Mouse (Mus musculus) spleen, postnatal 10 days (tissue): ENCODE measurements around the gene Pik3c2b.
"Not testable (repeated sequence)": the region's sequence is repeated elsewhere in the genome, so short reads cannot be mapped to it uniquely, and the experiment has no call there.

Experiments
- DNase-seq, 2 experiments: peaks; one replicate each; pipeline ENCODE4 v3.0.0; 2021 to 2022; ENCODE audit warnings: low spot score in 2 of 2

Gene Pik3c2b

GRCm38 (mm10) chr1:133033316-133034090, 12.0 kb upstream of the Pik3c2b start:
- DNase-seq, result peak; percentile 51 to 59

- DNase-seq, result peak in 1 of 2 experiments; percentile 56
Observed at GRCm38 (mm10) chr1:133034091-133034460, 11.4 kb upstream of the Pik3c2b start.

DNA sequence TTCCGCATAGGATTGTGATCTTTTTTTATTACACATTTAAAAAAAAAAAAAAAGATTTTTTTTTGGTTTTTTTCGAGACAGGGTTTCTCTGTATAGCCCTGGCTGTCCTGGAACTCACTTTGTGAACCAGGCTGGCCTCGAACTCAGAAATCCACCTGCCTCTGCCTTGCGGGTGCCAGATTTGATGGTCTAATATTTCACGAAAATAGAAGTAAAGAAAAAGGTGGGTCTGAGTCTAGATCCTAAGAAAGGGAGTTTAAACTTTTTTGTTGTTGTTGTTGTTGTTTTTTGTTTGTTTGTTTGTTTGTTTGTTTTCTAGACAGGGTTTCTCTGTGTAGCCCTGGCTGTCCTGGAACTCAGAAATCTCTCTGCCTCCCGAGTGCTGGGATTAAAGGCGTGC, 10.8 kb upstream of the Pik3c2b start:
- DNase-seq, result not testable (repeated sequence)

GRCm38 (mm10) chr1:133039505-133039949, 5.9 kb upstream of the Pik3c2b start:
- DNase-seq, result peak in 1 of 2 experiments; percentile 63

DNA sequence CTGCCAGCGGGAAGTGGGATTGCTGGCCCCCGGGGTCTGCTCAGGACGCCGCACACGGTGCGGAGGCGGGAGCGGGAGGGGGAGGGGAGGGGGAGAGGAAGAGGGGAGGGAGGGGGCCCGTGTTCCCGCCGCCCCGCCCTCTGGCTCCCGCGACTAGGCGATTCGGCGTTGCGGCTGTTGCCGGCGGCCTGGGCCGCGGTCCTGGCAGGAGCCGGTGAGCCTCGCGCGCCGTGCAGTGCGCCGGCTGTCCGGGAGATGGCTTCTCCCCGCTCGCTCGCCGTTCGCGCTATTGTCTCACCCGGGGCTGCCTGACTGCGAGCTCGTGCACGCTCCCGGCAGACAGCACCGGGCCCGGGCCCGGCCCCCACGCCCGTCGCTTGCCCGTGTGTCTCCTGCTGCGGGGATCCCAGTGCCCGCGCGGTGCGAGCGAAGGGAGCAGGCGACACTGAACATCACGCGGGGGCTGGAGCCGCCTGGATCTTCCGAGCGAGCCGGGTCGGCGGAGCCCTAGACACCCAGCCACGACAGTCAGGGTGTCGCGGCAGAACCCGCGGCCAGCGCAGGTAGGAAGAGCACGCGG, 484 bp downstream of the Pik3c2b start:
- peak; percentile 61 to 80 for DNase-seq

DNA sequence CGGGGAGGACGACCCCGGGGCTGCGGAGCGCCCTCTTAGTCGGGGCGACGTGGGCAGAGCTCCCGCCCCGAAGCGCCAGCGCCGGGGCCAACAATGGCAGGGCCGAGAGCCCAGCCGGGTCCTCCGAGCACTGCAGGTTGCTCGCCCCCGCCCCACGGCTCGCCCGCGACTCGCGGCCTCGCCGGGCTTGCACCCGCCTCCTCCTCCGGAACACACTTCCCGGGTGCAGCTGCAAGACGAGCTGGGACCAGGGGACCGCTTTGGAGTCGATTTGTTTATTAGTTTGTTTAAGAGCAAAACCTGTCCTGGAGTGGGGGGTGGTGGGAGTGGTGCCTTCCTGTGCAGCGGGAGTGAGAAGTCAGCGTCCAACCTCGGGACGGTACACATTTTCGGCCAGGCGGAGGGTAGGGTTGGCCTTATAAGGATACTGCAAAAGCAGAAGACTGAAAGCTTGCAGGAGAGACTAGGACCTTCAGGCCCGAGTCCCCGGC, 1.0 kb downstream of the Pik3c2b start:
- DNase-seq, result peak; percentile 47 to 53

- no peak for DNase-seq
Observed at GRCm38 (mm10) chr1:133047575-133047974, 2.1 kb downstream of the Pik3c2b start.

GRCm38 (mm10) chr1:133048690-133049089, 3.2 kb downstream of the Pik3c2b start:
- DNase-seq, result no peak

GRCm38 (mm10) chr1:133050001-133050431, 4.5 kb downstream of the Pik3c2b start:
- DNase-seq, result no peak

- DNase-seq, result peak in 1 of 2 experiments; percentile 40
Observed at GRCm38 (mm10) chr1:133051829-133052228, 6.4 kb downstream of the Pik3c2b start.

DNA sequence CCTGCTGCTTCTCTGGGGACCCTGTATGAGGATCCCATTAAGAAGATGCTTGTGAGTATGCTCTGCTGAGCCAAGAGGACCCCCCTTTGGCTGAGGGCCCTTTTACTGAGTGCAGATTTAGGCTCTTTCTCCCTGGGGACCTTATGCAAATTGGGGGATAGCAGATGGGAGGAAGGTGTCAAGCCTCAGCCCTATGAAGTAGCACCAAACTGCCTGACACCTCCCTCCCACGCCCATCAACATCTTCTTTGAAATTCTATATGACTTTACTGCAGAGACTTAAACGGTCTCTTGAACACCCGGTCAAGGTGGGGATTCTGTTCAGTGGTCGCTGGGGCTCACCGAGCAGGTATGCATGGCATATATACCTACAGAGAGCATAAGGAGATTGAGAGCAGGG, 7.6 kb downstream of the Pik3c2b start:
- DNase-seq, result peak in 1 of 2 experiments; percentile 59

DNA sequence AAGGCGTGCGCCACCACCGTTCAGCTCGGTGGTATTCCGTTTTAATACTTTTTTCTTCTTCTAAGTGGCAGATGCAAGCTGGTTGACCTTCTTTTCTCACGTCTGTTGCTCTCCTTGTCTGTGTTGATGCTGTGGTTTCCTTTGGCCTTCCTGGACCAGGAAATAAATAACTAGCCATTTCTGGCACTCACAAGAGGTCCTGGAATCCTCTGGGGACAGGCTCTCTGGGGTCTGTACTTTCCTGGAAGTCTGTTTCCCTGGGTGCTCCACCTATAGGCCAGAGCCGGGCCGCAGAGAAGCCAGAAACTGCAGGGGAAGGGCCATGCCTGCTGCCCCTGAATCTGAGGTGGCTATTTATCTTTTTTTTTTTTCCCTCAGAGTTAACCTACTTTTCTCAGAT, 8.9 kb downstream of the Pik3c2b start:
- no peak for DNase-seq

DNA sequence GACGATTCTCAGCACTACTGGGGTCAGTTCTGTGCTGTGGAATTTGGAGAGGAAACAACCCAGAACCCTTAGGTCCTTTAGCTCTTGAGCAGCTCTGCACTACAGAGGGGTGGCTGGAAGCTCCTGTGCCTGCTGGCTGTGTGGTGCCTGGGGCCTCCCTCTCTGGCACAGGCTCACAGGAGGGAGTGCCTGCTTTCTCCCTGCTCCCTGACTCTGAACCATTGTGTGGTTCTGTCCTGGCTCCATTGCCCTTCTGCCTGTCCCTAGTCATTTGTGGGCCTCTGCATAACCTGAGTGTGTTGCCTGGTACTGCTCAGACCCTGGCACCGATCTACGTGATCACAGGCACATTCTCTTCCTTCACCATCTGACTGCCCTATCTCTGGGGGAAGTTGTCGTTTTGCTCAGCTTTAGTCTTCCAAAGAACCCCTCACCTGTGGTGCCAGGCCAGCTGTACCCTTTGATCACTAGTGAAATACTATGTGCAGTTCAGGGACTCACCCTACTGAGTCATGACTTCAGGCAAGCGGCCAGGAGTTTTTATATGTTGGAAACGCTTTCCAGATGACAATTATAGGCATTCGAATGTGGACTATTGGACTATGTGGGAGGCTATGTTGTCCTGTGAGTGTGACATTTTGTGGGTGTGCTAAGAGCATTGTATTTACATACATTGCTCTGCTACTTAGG, 12.0 kb downstream of the Pik3c2b start:
- no peak for DNase-seq

DNA sequence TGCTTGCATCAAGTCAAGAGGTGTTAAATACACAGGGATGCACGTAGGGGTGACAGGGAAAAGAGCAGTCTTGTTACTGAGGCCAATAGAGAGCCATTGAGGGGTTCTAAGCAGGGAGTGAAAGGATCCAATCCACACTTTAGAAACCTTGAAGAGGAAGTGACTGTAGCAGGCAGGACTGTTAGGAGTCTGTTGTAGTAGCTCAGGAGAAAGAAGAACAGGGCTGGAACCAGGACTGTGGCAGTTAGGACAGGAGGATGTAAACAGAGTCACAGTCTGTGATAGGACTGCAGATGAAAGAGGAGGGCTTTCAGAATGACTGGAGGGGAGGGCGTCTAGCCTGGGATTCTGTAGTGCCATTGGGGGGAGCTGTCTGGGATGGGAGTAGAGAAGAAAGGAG, 14.1 kb downstream of the Pik3c2b start:
- DNase-seq, result no peak

GRCm38 (mm10) chr1:133060681-133061080, 15.2 kb downstream of the Pik3c2b start:
- no peak for DNase-seq

- DNase-seq, result no peak
Observed at GRCm38 (mm10) chr1:133063164-133063563, 17.7 kb downstream of the Pik3c2b start.

- DNase-seq, result no peak
Observed at GRCm38 (mm10) chr1:133068268-133068667, 22.8 kb downstream of the Pik3c2b start.

DNA sequence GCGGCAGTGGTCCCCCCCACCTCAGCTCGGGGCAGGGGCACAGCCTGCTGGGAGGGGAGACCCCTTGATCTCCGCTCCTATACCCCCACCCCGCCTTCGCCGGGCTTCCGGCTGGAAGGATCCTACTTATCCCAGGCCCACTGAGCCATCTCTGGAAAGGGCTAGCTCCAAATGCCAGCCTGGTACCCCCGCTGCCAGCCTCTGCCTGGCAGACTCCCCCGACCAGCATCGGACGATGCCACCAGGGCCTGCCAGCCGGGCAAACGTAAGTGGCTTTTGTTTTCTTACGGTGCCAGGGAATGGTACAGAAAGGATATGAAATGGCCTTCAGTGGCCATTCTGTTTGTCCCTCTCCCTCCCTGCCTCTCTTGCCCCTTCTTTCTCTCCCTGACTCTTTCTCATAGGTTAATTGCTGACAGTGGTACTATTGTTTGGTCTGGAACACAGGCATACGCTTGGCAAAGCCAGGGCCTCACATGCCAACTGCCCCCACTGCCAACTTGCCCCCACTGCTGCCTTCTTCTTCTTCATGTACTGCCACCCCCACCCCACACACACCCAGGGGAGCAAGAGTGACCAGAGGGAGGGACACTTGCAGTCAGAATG, 23.3 kb downstream of the Pik3c2b start:
- DNase-seq, result no peak

DNA sequence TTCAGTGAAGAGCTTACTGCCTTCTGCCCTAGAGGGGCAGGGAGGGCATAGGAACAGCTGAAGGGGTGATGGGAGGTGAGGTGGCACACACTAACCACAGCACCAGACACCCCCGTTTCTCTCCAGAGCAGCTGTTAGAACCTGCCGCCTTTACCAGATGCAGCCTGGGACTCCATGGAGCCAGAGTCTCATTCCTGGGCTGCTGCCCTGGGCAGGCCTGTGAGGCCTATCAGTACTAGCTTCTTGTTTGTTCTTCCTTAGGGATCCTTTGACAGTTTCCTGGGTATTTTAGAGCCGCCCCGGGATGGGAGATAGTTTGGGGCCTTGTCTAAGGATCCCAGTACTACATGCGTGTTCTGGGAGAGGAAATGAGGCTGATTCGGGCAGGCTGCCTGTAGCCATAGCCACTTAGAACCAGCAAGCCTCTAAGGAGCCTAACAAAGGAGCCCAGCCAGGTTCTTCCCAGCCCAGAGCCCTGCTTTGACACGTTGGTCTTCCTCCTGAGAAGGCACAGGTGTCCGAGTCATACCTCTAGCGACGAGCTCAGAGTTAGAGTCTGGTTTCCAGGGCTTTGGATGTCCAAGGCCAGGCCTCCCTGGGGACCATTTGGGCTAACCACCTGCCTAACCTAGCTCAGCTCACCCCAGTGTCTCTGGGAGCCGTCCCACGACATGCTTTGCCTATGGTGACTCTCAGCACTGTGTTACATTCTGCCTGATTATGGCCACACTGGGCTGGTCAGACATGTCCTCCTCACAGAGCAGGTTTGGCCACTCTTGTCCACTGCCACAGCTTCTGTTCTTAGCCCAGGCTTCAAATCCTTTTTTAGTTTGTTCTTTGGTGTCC, 24.0 kb downstream of the Pik3c2b start:
- DNase-seq, result no peak

DNA sequence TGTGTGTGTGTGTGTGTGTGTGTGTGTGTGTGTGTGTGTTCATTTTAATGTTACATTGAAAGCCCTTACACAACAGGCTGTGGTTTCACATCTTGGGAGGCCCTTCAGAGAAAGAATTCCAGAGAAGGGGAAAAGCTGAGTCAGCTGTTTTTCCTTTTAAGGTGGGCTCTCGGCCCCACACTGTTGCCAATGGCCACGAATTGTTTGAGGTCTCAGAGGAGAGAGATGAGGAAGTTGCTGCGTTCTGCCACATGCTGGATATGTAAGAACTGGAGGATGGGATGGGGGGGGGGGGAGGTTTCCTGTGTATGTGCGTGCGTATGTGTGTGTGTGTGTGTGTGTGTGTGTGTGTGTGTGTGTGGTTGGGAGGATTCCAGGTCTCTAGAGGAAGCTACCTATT, 24.7 kb downstream of the Pik3c2b start:
- DNase-seq, result no peak
